Mouse (Mus musculus): ENCODE results near the gene Dthd1.

GRCm38 (mm10) chr5:62854361-62854844, 40.8 kb downstream of the Dthd1 start:
- TF ChIP-seq CTCF (IDR thresholded peaks at IDR 0.05; ENCODE audit: borderline replicate concordance, control insufficient read depth, extremely low read depth, insufficient read depth, low read length, poor library complexity), result no peak
- no peak for TF ChIP-seq POLR2A (IDR thresholded peaks at IDR 0.05; ENCODE audit: control insufficient read depth, extremely low read depth, insufficient read depth, low read length, poor library complexity)

All from thymus, adult 2 months (tissue).